Mouse (Mus musculus): ENCODE results near the gene Hcn1. TPM values are rescaled to one million over a fixed set of nuclear protein-coding genes. Genes with fewer than 3 reads are reported as not detected.

The Hcn1 gene
- polyA plus RNA-seq, 1 experiment from 2014 or later, result 0.57 TPM

GRCm38 (mm10) chr13:117877787-117878186 lies 275.7 kb downstream of the Hcn1 start:
- Histone ChIP-seq H3K4me1 (ENCODE audit: control insufficient read depth, insufficient read depth, low read length) (no peaks in the 10 kb centered on the region), H3K27me3 (ENCODE audit: control insufficient read depth, insufficient read depth, low read depth, low read length) (no peaks in the 10 kb centered on the region), H3K36me3 (ENCODE audit: control insufficient read depth, insufficient read depth, low read length) (no peaks in the 10 kb centered on the region), H3K4me3 (ENCODE audit: low read depth, low read length) (no peak overlapping the region), H3K4me2 (ENCODE audit: low read length) (no peak overlapping the region), H3K27ac (ENCODE audit: low read length) (no peak overlapping the region), H3K9me3 (replicated peaks; ENCODE audit: control insufficient read depth, low read length, poor library complexity, severe bottlenecking) (no peaks in the 10 kb centered on the region), H3K9ac (ENCODE audit: low read depth, low read length) (no peak overlapping the region)
- WGBS, result 82% methylated on average over 8 of the region's 8 CpGs
- no peak for ATAC-seq

- no peaks in the 10 kb centered on the region for H3K27me3 ChIP-seq (ENCODE audit: control insufficient read depth, insufficient read depth, low read depth, low read length)
- no peaks in the 10 kb centered on the region for H3K4me1 ChIP-seq (ENCODE audit: control insufficient read depth, insufficient read depth, low read length)
- no peak overlapping the region for H3K4me3 ChIP-seq (ENCODE audit: low read depth, low read length)
- no peak overlapping the region for H3K9ac ChIP-seq (ENCODE audit: low read depth, low read length)
- no peaks in the 10 kb centered on the region for H3K9me3 ChIP-seq (replicated peaks; ENCODE audit: control insufficient read depth, low read length, poor library complexity, severe bottlenecking)
- no peak overlapping the region for H3K4me2 ChIP-seq (ENCODE audit: low read length)
- WGBS, result 86% methylated on average over 4 of the region's 4 CpGs
- no peak overlapping the region for H3K27ac ChIP-seq (ENCODE audit: low read length)
- no peak for ATAC-seq
- H3K36me3 ChIP-seq (ENCODE audit: control insufficient read depth, insufficient read depth, low read length), result no peaks in the 10 kb centered on the region
Measured at GRCm38 (mm10) chr13:117880471-117881225, 278.5 kb downstream of the Hcn1 start.

- 86% methylated on average over 5 of the region's 5 CpGs for WGBS
- no peak overlapping the region for H3K9ac ChIP-seq (ENCODE audit: low read depth, low read length)
Measured at GRCm38 (mm10) chr13:117892076-117892475, 290.0 kb downstream of the Hcn1 start.

GRCm38 (mm10) chr13:117898052-117898451 lies 295.9 kb downstream of the Hcn1 start:
- H3K4me3 ChIP-seq (ENCODE audit: low read depth, low read length), result no peak overlapping the region
- WGBS, result 79% methylated on average over 2 of the region's 2 CpGs

More at GRCm38 (mm10) chr13:117892076-117892475, 290.0 kb downstream of the Hcn1 start:
- H3K4me3 ChIP-seq (ENCODE audit: low read depth, low read length), result no peak overlapping the region
- no peaks in the 10 kb centered on the region for H3K27me3 ChIP-seq (ENCODE audit: control insufficient read depth, insufficient read depth, low read depth, low read length)
- ATAC-seq, result no peak
- no peak overlapping the region for H3K4me2 ChIP-seq (ENCODE audit: low read length)
- no peaks in the 10 kb centered on the region for H3K9me3 ChIP-seq (replicated peaks; ENCODE audit: control insufficient read depth, low read length, poor library complexity, severe bottlenecking)
- H3K27ac ChIP-seq (ENCODE audit: low read length), result no peak overlapping the region
- H3K36me3 ChIP-seq (ENCODE audit: control insufficient read depth, insufficient read depth, low read length), result no peaks in the 10 kb centered on the region
- no peaks in the 10 kb centered on the region for H3K4me1 ChIP-seq (ENCODE audit: control insufficient read depth, insufficient read depth, low read length)

GRCm38 (mm10) chr13:117907801-117908200 lies 305.7 kb downstream of the Hcn1 start:
- Histone ChIP-seq H3K36me3 (ENCODE audit: control insufficient read depth, insufficient read depth, low read length) (no peaks in the 10 kb centered on the region), H3K4me2 (ENCODE audit: low read length) (no peak overlapping the region), H3K9me3 (replicated peaks; ENCODE audit: control insufficient read depth, low read length, poor library complexity, severe bottlenecking) (no peaks in the 10 kb centered on the region), H3K9ac (ENCODE audit: low read depth, low read length) (no peak overlapping the region), H3K27ac (ENCODE audit: low read length) (no peak overlapping the region), H3K27me3 (ENCODE audit: control insufficient read depth, insufficient read depth, low read depth, low read length) (no peaks in the 10 kb centered on the region), H3K4me1 (ENCODE audit: control insufficient read depth, insufficient read depth, low read length) (no peaks in the 10 kb centered on the region), H3K4me3 (ENCODE audit: low read depth, low read length) (no peak overlapping the region)
- no peak for ATAC-seq
- 98% methylated on average over 3 of the region's 3 CpGs for WGBS

More at GRCm38 (mm10) chr13:117898052-117898451, 295.9 kb downstream of the Hcn1 start:
- Histone ChIP-seq H3K4me2 (ENCODE audit: low read length) (no peak overlapping the region), H3K27me3 (ENCODE audit: control insufficient read depth, insufficient read depth, low read depth, low read length) (no peaks in the 10 kb centered on the region), H3K9me3 (replicated peaks; ENCODE audit: control insufficient read depth, low read length, poor library complexity, severe bottlenecking) (no peaks in the 10 kb centered on the region), H3K9ac (ENCODE audit: low read depth, low read length) (no peak overlapping the region), H3K36me3 (ENCODE audit: control insufficient read depth, insufficient read depth, low read length) (no peaks in the 10 kb centered on the region), H3K4me1 (ENCODE audit: control insufficient read depth, insufficient read depth, low read length) (no peaks in the 10 kb centered on the region), H3K27ac (ENCODE audit: low read length) (no peak overlapping the region)
- ATAC-seq, result no peak

GRCm38 (mm10) chr13:117929734-117930133 lies 327.6 kb downstream of the Hcn1 start:
- ATAC-seq, result no peak
- H3K4me2 ChIP-seq (ENCODE audit: low read length), result no peak overlapping the region
- H3K27me3 ChIP-seq (ENCODE audit: control insufficient read depth, insufficient read depth, low read depth, low read length), result no peaks in the 10 kb centered on the region
- WGBS, result 87% methylated on average over 4 of the region's 4 CpGs
- no peaks in the 10 kb centered on the region for H3K36me3 ChIP-seq (ENCODE audit: control insufficient read depth, insufficient read depth, low read length)
- H3K4me1 ChIP-seq (ENCODE audit: control insufficient read depth, insufficient read depth, low read length), result no peaks in the 10 kb centered on the region
- no peak overlapping the region for H3K9ac ChIP-seq (ENCODE audit: low read depth, low read length)
- H3K27ac ChIP-seq (ENCODE audit: low read length), result no peak overlapping the region
- H3K4me3 ChIP-seq (ENCODE audit: low read depth, low read length), result no peak overlapping the region
- H3K9me3 ChIP-seq (replicated peaks; ENCODE audit: control insufficient read depth, low read length, poor library complexity, severe bottlenecking), result no peaks in the 10 kb centered on the region

GRCm38 (mm10) chr13:117931746-117932145 lies 329.6 kb downstream of the Hcn1 start:
- H3K27ac ChIP-seq (ENCODE audit: low read length), result no peak overlapping the region
- no peak for ATAC-seq
- H3K4me2 ChIP-seq (ENCODE audit: low read length), result no peak overlapping the region
- H3K4me3 ChIP-seq (ENCODE audit: low read depth, low read length), result no peak overlapping the region
- no peaks in the 10 kb centered on the region for H3K36me3 ChIP-seq (ENCODE audit: control insufficient read depth, insufficient read depth, low read length)
- H3K4me1 ChIP-seq (ENCODE audit: control insufficient read depth, insufficient read depth, low read length), result no peaks in the 10 kb centered on the region
- H3K9ac ChIP-seq (ENCODE audit: low read depth, low read length), result no peak overlapping the region
- WGBS, result 55% methylated on average over 2 of the region's 2 CpGs
- H3K27me3 ChIP-seq (ENCODE audit: control insufficient read depth, insufficient read depth, low read depth, low read length), result no peaks in the 10 kb centered on the region
- no peaks in the 10 kb centered on the region for H3K9me3 ChIP-seq (replicated peaks; ENCODE audit: control insufficient read depth, low read length, poor library complexity, severe bottlenecking)

- Histone ChIP-seq H3K4me3 (ENCODE audit: low read depth, low read length) (no peak overlapping the region), H3K9ac (ENCODE audit: low read depth, low read length) (no peak overlapping the region), H3K36me3 (ENCODE audit: control insufficient read depth, insufficient read depth, low read length) (no peaks in the 10 kb centered on the region), H3K27me3 (ENCODE audit: control insufficient read depth, insufficient read depth, low read depth, low read length) (no peaks in the 10 kb centered on the region), H3K9me3 (replicated peaks; ENCODE audit: control insufficient read depth, low read length, poor library complexity, severe bottlenecking) (no peaks in the 10 kb centered on the region), H3K27ac (ENCODE audit: low read length) (no peak overlapping the region), H3K4me2 (ENCODE audit: low read length) (no peak overlapping the region), H3K4me1 (ENCODE audit: control insufficient read depth, insufficient read depth, low read length) (no peaks in the 10 kb centered on the region)
- ATAC-seq, result no peak
- WGBS, result 73% methylated on average over 1 of the region's 1 CpGs
Measured at GRCm38 (mm10) chr13:117938761-117939160, 336.6 kb downstream of the Hcn1 start.

GRCm38 (mm10) chr13:117940536-117941280 lies 338.6 kb downstream of the Hcn1 start:
- no peak for ATAC-seq
- no peak overlapping the region for H3K9ac ChIP-seq (ENCODE audit: low read depth, low read length)
- H3K27ac ChIP-seq (ENCODE audit: low read length), result no peak overlapping the region
- no peaks in the 10 kb centered on the region for H3K9me3 ChIP-seq (replicated peaks; ENCODE audit: control insufficient read depth, low read length, poor library complexity, severe bottlenecking)
- no peaks in the 10 kb centered on the region for H3K36me3 ChIP-seq (ENCODE audit: control insufficient read depth, insufficient read depth, low read length)
- H3K4me1 ChIP-seq (ENCODE audit: control insufficient read depth, insufficient read depth, low read length), result no peaks in the 10 kb centered on the region
- H3K4me3 ChIP-seq (ENCODE audit: low read depth, low read length), result no peak overlapping the region
- no peak overlapping the region for H3K4me2 ChIP-seq (ENCODE audit: low read length)
- WGBS, result 87% methylated on average over 8 of the region's 8 CpGs
- H3K27me3 ChIP-seq (ENCODE audit: control insufficient read depth, insufficient read depth, low read depth, low read length), result no peaks in the 10 kb centered on the region
